Mouse (Mus musculus) layer of hippocampus, adult 8-10 months (tissue): ENCODE data around the gene Hnrnph1. TPM values are rescaled to one million over a fixed set of nuclear protein-coding genes. Genes with fewer than 3 reads are reported as not detected.
A peak's percentile ranks its signal among the peaks of the same experiment; 100 is the strongest.

Experiments used
- DNase-seq, 2 experiments: peaks; one replicate each; pipeline ENCODE4 v3.0.0; 2022; ENCODE audit warnings: low spot score in 2 of 2
- microRNA-seq, 2 experiments: library from miRNA; unstranded; fragments of <30 nt; microRNA quantifications; one replicate each; pipeline ENCODE4 v1.2.0; 2022
- total RNA-seq, 4 experiments: library from RNA; stranded (reverse); gene quantifications; 2 replicates each; pipeline ENCODE4 v1.2.4; 2022

Hnrnph1 gene
- total RNA-seq, 4 experiments from 2014 or later, result 246 to 288 (median 274) TPM

DNA sequence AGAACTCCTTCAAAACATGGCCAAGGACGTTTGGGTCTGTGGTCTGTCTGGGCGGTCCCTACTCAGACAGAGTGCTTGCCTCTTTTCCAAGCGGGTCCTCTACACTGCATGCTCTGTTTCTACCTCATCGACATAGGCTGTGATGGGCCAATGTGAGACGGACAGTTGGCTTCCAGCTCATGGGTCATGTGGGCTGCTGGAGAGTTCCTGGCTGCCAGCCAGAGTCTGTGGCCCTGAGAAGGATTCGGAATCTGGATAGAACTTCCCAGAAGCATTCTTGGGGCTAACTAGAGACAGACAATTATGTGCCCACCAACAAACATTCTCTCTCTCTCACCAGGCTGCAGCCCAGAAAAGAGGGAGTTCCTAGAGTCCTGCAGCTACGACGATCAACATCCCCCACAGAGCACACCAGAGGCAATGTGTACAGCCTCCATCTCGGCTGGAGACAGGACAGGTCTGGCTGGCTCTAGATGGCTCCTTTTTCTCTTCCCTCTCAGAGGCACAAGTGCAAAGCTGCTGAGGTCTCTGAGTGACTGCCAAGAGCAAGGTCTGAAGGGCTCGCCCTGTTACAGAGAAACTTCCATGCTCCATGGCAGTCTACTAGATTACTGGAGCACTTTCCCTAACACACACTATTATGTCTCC, 26.7 kb downstream of the Hnrnph1 start:
- no peak for DNase-seq

DNA sequence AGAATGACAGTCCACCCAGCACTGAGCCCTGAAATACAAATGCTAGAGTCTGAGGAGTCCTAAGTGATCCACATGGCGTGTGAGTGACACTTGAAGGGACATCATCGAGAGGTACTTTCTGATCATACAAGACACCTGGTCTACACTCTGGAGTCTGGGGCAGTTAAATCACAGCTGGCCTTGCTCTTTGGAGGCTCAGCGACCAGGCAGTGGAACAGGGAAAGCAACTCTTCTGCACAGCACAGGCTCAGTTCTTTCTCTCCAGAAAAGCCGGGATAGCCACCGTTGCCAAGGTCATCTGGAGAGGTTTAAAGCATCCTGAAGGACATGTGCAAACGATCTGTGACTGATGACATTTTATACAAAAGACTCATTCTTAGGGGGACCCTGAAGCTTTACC, 30.4 kb downstream of the Hnrnph1 start:
- DNase-seq, result no peak

DNA sequence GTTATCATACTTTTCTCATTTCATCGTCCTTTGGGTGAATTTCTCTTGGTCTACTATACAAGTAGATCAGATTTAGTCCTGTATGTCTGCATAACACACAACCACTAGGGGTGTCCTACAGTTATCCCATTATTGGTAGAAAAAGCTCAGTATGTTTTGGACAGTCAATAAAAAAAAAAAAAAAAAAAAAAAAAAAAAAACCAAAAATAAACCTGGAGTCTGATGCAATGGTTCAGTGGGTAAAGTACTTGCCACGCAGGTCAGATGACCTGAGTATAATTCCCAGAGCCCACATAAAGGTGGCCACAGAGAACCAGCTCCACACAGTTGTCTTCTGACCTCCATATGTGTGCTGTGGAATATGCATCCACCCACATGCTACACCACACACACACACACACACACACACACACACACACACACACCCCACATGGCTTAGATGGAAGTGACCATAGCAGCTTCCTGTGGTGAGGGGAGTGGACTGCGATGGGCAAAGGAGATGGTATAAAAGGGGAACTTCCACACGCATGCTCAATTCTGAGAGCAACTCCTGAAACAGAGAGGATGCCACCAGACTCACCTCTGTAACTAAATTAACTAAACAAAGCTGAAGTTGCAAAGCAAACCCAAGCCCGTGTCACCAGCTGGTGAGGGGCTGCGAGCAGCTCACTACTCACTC, 38.9 kb downstream of the Hnrnph1 start:
- no peak for DNase-seq

DNA sequence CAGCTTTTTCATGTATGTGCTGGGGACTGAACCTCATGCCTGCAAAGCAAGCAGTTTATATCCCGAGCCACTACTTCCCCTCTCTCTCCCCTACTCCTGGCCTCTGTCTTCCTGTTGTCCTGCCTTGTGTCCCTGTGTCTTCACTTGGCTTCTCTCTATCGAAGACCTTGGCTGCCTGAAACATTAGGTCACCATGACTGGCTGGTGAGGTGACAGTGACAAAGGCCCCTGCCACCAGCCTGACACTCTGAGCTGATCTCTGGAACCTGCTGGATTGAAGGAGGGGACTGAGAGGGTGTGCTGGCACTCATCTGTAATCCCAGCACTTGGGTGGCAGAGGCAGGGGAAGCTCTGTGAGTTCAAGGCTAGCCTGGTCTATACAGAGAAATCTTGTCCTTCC, 41.1 kb downstream of the Hnrnph1 start:
- no peak for DNase-seq

DNA sequence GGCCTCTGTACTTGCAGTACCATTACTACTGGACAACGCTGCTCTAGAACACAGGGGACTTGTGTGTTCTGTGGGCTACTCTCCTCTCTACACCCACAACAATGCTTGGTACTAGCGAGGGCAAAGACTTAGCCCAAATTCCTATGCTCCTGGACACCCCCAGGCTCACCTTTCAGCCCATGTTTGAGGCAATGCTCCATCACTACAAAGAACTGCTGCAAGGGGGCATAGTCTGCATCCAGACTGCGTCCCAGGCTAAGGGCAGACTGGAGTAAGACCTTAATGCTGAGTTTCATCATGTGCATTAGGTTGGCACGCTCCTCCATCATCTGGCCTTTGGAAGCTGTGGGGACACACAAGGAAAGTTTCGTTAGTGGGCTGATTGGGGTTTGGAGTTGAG, 44.7 kb downstream of the Hnrnph1 start:
- no peak for DNase-seq

DNA sequence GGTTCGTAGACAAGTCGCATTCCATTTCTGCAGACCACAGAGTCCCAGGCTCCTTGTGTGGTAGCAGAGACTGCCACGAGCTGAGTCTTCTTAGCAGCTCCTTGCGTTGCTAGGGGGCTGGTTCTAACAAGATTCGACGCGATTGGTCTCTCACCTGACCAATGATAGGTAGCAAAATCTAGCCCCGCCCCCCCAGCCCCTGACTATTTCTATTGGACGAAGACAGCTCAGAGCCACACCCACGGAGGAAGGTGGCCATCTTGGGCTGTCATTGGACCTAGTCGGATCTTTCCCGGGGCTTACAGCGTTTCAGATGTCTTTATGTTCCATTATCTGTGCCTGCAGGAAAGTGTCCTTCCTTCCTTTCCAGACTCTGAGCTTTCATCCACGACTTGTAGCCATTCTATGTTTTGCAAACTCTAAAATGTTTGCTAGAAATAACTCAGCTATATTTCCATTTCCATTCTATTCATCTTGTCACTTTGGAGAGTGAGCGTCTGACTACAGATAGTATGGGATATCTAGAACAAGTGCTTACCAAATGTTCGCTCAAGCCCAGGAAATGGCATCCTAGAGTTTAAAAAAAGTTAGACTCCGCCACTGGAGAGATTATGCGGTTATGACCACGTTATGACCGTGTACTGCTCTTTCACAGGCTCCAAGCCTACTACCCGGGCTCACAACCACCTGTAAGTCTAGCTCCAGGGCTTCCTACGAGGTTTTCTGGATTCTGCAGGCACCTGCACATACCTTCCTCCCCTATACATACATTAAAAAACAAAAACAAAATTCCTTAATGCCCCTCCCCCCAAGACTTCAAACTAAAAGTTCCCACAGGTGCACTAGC, 45.4 kb downstream of the Hnrnph1 start:
- DNase-seq, result peak; percentile 63 to 64

DNA sequence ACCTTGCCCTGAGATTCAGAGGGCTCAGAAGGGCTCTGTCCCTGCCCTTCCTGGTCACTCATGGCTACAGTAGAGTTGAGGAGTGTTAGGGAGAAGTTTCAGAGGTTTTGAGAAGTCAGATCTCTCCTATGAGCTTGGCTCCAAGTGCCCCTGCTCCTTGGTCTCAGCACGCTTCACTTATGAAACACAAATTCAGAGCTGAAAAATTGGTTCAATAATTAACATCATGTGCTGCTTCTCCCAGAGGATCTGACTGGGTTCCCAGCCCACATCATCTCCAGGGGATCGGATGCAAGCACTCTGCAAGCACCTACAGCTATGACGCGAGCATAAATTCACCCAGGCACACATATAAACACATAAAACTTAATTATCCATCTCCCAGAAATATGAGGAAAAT, 49.3 kb downstream of the Hnrnph1 start:
- no peak for DNase-seq

DNA sequence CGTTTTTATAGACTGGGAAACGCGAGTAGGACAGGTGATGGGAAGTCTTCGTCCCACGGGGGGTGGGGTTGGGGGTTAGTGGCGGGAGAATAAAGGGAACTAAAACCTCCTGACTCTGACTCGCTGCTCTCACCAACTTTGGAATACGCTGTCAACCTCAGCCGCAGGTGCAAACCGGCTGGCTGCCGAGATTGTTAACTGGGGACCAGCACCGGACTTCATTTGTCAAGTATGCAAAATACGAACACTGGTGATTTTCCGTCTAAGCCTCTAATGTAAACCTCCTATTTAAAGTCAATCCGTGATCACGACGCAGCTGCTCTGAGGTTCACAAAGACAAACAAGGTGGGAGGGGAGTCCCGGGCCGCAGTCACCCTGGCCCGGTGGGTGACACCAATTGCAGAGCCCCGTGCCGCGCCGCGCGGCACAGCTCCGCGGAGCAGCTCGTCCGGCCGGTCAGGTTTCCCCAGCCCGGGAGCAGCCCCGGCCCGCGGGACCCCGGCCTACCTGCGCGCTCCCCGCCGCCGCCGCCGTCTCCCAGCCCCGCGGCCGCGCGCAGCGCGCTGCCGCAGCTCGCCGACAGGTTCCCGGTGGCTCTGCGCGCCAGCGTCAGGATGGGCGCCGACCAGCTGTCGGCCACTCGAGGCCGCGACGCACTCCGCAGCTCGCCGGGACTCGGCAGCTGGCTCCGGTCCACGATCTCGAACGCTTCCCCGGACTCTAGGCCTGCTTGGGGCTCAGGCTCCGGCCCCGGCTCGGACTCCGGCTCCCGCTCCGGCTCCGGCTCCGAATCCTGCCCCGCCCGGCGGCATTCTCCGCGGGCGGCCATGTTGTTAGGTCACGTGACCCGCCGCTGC, 53.7 kb downstream of the Hnrnph1 start, which contains the start of gene Rufy1:
TSS of gene Rufy1 (minus strand) at position 849 of the 857 bp plus-strand sequence.
- peak; percentile 66 to 80 for DNase-seq

DNA sequence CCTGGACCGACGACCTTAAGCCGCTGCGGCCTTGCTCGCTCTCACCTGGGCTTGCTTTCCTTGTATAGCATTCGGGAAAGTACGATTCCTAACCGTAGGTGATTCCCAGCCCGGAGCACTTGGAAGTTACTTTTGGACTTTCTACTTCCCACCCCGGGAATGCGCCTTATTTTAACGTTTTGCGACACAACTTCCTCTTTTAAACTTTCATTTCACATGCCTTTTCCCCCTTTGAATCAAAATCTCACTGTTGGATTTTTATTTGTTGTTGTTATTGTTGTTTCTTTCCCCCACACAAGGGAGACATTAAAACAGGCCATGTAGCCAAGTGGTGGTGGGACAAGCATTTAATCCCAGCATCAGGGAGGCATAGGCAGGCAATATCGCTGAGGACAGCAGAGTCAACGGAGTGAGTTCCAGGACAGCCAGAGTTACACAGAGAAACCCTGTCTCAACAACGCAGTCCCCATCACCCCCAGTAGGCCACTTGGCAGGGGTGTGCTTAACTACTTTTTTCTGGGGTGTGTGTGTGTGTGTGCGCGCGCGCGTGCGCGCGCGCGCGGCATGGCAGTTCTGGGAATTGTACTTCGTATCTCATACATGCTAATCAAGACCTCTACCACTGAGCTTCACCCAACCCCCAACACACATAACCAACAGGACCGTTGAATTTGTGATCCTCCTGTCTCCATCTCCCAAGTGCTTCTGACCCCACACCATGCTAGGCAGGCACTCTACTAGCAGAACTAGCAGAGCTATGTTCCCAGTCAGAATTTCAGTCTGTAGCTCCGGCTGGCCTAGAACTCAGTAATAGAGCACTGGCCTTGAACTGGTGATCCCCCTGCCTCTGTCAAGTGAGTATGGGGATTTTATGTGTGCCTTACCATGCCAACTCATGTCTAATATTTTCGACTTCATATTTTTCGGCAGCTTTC, 54.6 kb downstream of the Hnrnph1 start:
- DNase-seq, result no peak

DNA sequence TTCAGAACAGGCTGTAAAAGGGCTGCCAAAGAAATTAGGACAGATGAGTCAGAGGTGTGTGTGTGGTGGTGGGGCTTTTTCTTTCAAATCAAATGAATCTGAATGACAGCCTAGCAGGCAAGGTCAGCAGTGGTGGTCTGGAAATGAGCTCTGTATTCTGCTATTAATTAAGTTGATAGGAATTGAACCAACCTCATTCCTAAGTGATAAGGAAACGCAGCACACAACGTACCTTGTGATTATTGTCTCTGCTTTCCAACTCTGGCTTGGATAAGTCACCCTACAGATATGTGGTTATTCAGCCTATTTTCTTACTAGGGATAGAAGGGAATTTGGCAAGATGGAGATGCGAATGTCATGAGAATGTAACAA, 55.3 kb downstream of the Hnrnph1 start:
- no peak for DNase-seq

DNA sequence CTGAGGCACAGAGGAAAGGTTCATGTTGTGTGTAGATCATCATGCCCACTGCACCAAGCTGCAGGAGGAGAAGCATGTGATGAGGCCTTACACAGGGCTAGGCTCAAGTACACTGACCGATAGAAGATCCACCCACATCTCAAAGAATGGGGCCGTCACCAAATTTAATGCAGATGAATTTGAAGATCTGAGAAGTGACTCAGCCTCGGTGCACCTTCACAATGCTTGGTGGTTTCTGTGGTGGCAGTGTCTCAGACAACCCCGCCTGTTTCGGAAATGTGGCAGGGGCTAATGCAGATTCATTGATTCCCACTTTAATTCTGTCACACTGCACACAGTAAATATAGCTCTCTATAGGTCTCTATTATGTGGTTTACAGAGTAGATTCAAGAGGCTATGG, 56.1 kb downstream of the Hnrnph1 start:
- DNase-seq, result no peak

Small RNA genes lying within 50 kb of the gene (microRNA-seq; reads per million reads assigned to microRNA genes)
- 0 reads per million in 2 experiments for gene Mir804

Other genes starting within 250 kb of the Hnrnph1 start
- 100 to 1,000 TPM; 115 to 122 (median 118) TPM for gene Tbc1d9b, start 245.6 kb upstream of the Hnrnph1 start, total RNA-seq
- gene Mrnip, start 202.5 kb upstream of the Hnrnph1 start, total RNA-seq, result 10 to 100 TPM; 14.0 to 16.9 (median 15.4) TPM
- 100 to 1,000 TPM; 473 to 497 (median 477) TPM for gene Sqstm1, start 166.2 kb upstream of the Hnrnph1 start, total RNA-seq
- 10 to 100 TPM; 73.7 to 78.1 (median 76.2) TPM for gene Mgat4b, start 166.1 kb upstream of the Hnrnph1 start, total RNA-seq
- gene Ltc4s, start 138.4 kb upstream of the Hnrnph1 start, total RNA-seq, result 10 to 100 TPM in 2 of 4 experiments, 1 to 10 TPM in 2; 6.2 to 23.4 (median 10.7) TPM
- 10 to 100 TPM; 10.6 to 12.0 (median 11.6) TPM for gene Maml1, start 84.7 kb upstream of the Hnrnph1 start, total RNA-seq
- gene Canx, start 51.3 kb upstream of the Hnrnph1 start, total RNA-seq, result 100 to 1,000 TPM; 388 to 462 (median 411) TPM
- gene Cby3, start 22.5 kb upstream of the Hnrnph1 start, total RNA-seq, result under 1 TPM in 1 of 4 experiments, not detected in 3; 0.96 TPM
- 10 to 100 TPM; 29.6 to 33.1 (median 32.7) TPM for gene Rufy1, start 54.1 kb downstream of the Hnrnph1 start, total RNA-seq
- gene Adamts2, start 225.1 kb downstream of the Hnrnph1 start, total RNA-seq, result 10 to 100 TPM in 2 of 4 experiments, 1 to 10 TPM in 2; 9.2 to 18.7 (median 13.0) TPM